Mouse (Mus musculus): ENCODE measurements at regions not wholly inside any gene's neighbourhood (a gene's known extent, or its start where the extent isn't known, plus 50 kb on each side); places are given as distances from the start of the nearest gene placed in this dataset.
A peak's percentile ranks its signal among the peaks of the same experiment; 100 is the strongest.
"Not testable (repeated sequence)": the region's sequence is repeated elsewhere in the genome, so short reads cannot be mapped to it uniquely, and the experiment has no call there.

GRCm38 (mm10) chr16:19203681-19204080 lies 110.2 kb downstream of the Olfr164 start:
- no peak for DNase-seq

GRCm38 (mm10) chr16:19200977-19201376 lies 112.9 kb downstream of the Olfr164 start:
- DNase-seq, result no peak

GRCm38 (mm10) chr16:19199724-19200544 lies 113.9 kb downstream of the Olfr164 start:
- no peak for DNase-seq

- no peak for DNase-seq
These were observed 115.1 kb downstream of the Olfr164 start for GRCm38 (mm10) chr16:19198539-19199385.

- no peak for DNase-seq
These were observed 116.0 kb downstream of the Olfr164 start for GRCm38 (mm10) chr16:19197638-19198440.

GRCm38 (mm10) chr16:19185434-19186256 lies 128.2 kb downstream of the Olfr164 start:
- no peak for DNase-seq

GRCm38 (mm10) chr16:19179214-19180010 lies 134.5 kb downstream of the Olfr164 start:
- peak in 1 of 2 experiments; percentile 8 for DNase-seq

GRCm38 (mm10) chr16:19153046-19153445 lies 160.8 kb downstream of the Olfr164 start:
- no peak for DNase-seq

- DNase-seq, result not testable (repeated sequence)
These were observed 161.4 kb downstream of the Olfr164 start for GRCm38 (mm10) chr16:19152465-19152864.

- no peak for DNase-seq
These were observed 162.8 kb downstream of the Olfr164 start for GRCm38 (mm10) chr16:19151110-19151509.

- DNase-seq, result no peak
These were observed 163.3 kb downstream of the Olfr164 start for GRCm38 (mm10) chr16:19150582-19150981.

GRCm38 (mm10) chr16:19146290-19146983 lies 167.4 kb downstream of the Olfr164 start:
- peak in 1 of 2 experiments; percentile 14 for DNase-seq

Data from thymus, adult 18-20 months (tissue).